Mouse (Mus musculus): ENCODE data around the gene Rhox10.
"Not testable (repeated sequence)": the region's sequence is repeated elsewhere in the genome, so short reads cannot be mapped to it uniquely, and the experiment has no call there.

The Rhox10 gene

GRCm38 (mm10) chrX:38066175-38066574, at the start of gene Rhox10:
Rhox10 (plus strand) TSS chrX:38066475.
- DNase-seq (ENCODE audit: low read depth) = no peak

- DNase-seq (ENCODE audit: low read depth) = not testable (repeated sequence)
Observed at GRCm38 (mm10) chrX:38018597-38018996, 47.7 kb upstream of the Rhox10 start, which contains the start of gene Btg1-ps1. Btg1-ps1 (minus strand) TSS chrX:38018815.

- DNase-seq (ENCODE audit: low read depth) = no peak
Observed at GRCm38 (mm10) chrX:38033841-38034240, 32.4 kb upstream of the Rhox10 start.

- no peak for DNase-seq (ENCODE audit: low read depth)
Observed at GRCm38 (mm10) chrX:38039666-38040065, 26.6 kb upstream of the Rhox10 start.

- not testable (repeated sequence) for DNase-seq (ENCODE audit: low read depth)
Observed at GRCm38 (mm10) chrX:38043014-38043413, 23.3 kb upstream of the Rhox10 start, which contains the start of gene Btg1-ps2. Btg1-ps2 (minus strand) TSS chrX:38043114.

- DNase-seq (ENCODE audit: low read depth) = peak; percentile 12
Observed at GRCm38 (mm10) chrX:38061544-38061943, 4.7 kb upstream of the Rhox10 start.

GRCm38 (mm10) chrX:38084226-38084625, 18.0 kb downstream of the Rhox10 start:
- peak; percentile 23 for DNase-seq (ENCODE audit: low read depth)

- DNase-seq (ENCODE audit: low read depth) = no peak
Observed at GRCm38 (mm10) chrX:38085041-38085440, 18.8 kb downstream of the Rhox10 start, which contains the start of gene Rhox11. Rhox11 (minus strand) TSS chrX:38085141.

- no peak for DNase-seq (ENCODE audit: low read depth)
Observed at GRCm38 (mm10) chrX:38110807-38111206, 44.5 kb downstream of the Rhox10 start, which contains the start of gene Rhox12. Rhox12 (minus strand) TSS chrX:38110907.

- DNase-seq (ENCODE audit: low read depth) = no peak
Observed at GRCm38 (mm10) chrX:38120982-38121381, 54.7 kb downstream of the Rhox10 start, which contains the start of gene Rhox13. Rhox13 (plus strand) TSS chrX:38121219.
